Mouse (Mus musculus) retina, embryonic 14.5 days (tissue): Measurements from ENCODE around the gene 1700017B05Rik.
"Not testable (repeated sequence)": the region's sequence is repeated elsewhere in the genome, so short reads cannot be mapped to it uniquely, and the experiment has no call there.

Experiments
- DNase-seq: peaks from one replicate; pipeline ENCODE4 v3.0.0-alpha.2; 2015; ENCODE audit warnings: low spot score

Gene 1700017B05Rik

DNA sequence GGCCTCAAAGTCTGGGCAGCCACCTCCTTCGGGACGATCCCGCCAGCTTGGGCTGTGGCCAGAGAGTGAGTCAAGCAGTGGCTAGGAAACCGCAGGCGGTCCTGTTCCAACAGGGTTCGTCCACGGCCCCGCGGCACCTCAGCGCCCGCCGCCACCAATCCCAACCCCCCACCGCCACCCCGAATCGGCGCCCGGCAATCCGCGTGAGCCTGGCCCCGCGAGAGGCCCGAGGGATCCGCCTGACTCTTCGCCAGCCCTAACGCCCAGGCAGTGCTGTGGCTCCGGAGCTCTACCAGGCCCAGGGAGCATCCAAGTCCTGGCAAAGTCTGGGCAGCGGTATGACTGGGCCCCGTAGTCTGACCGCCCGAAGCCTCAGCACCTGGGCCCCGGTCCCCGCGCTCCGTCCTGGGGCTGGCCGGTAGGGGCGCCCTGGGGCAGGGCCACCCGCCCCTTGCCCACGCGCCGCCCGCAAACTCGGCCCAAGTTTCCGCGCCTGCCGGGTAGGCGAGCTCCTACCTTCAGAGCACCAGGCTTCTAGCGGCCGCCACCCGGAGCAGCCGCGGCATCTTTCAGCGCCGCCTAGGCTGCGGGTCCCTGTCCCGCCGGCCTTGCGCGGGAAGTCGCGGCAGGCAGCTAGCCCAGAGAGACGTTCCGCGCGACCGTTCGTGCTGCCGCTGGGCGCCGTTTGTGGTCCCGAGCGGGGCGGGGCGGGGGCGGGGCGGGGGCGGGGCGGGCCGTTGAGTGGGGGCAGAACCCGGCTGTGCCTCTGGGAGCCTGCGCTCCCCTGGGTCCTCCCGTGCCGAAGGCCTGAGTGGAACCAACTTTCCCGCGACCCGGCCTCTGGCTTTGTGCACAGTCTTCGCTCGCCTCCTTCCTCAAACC, at the start of gene 1700017B05Rik:
1700017B05Rik (minus strand) TSS at position 700 of the 882 bp plus-strand sequence.
- peak; percentile 81 for DNase-seq

DNA sequence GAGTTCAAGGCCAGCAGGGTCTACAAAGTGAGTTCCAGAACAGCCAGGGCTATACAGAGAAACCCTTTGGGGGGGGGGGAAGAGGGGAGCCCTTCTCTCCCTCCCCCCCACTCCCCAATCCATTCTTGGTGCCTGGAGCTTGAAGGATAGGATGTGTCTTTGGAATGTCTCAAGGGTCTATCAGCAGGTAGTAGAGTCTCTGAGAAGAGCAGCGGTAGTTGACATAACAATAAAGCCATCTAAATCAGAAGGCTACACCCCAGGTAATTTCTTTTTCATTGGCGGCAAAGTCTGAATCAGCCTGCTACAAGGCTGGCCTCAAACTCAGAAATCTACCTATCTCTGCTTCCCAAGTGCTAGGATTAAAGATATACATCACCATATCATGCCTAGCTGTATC, 48.5 kb upstream of the 1700017B05Rik start:
- DNase-seq = no peak

- DNase-seq = no peak
These were observed 46.9 kb upstream of the 1700017B05Rik start for GRCm38 (mm10) chr9:57309353-57309752.

DNA sequence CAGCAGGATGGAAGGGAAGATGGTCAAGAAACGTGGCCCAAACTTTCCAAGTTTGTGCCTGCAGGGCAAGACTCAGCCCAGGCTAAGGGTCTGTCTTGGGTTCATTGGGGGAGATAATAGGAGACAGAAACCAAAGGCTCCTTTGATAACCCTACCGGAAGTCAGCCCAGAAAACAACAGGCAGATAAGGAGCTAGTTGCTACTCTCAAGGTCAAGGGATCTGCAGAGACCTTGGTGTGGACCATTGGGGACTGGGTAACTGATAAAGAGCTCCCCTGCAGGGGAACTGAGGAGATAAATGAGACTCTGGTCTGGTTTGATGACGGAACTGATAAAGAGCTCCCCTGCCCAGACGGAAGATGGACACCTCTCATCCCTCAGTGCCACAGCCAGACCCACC, 45.0 kb upstream of the 1700017B05Rik start:
- no peak for DNase-seq

DNA sequence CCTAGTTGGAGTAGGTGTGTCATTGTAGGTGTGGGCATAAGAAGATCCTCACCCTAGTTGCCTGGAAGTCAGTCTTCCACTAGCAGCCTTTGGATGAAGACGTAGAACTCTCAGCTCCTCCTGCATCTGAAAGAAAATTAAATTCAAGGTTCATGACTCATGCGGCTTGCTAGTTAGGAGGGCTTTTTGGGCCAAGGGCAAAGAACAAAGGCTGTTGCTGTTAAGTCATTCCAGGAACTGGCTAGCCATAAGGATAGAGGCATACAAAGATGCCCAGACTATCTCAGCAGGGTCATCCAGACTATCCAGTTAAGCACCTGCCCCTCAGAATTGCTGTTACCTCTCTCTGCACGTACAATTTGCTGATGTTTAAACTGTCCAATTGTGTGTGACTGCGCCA, 42.3 kb upstream of the 1700017B05Rik start:
- not testable (repeated sequence) for DNase-seq

- no peak for DNase-seq
These were observed 41.8 kb upstream of the 1700017B05Rik start for GRCm38 (mm10) chr9:57304251-57304650.

- DNase-seq = no peak
These were observed 40.9 kb upstream of the 1700017B05Rik start for GRCm38 (mm10) chr9:57303356-57303755.

GRCm38 (mm10) chr9:57300825-57301224, 38.4 kb upstream of the 1700017B05Rik start:
- DNase-seq = no peak

DNA sequence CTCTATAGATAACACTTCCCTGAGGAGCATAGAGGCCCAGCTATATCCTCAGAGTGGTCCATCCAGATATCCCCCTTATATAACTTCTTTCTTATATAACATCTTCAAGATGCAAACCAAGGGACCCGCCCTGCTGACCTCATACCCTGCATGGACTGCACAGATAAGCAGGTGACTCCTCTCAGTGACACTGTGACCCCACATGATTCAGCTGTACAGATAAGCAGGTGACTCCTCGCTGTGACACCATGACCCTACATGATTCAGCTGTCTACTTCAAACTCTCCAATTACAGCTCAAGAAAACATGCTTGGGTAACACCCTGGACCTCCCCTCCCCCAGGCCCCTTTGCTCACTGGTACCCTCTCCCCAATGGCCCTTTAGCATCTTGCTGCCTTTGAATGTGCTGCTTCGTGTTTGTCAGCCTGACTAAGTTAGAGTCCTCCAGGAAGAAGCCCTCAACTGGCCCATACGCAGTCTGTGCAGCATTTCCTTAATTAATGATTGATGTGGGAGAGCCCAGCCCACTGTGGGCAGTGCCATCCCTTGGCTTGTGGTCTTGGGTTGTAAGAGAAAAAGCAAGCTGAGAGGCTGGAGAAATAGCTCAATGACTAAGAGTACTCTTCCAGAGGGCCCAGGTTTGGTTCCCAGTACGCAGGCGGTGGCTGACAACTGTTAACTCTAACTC, 37.5 kb upstream of the 1700017B05Rik start:
- no peak for DNase-seq

- no peak for DNase-seq
These were observed 35.5 kb upstream of the 1700017B05Rik start for GRCm38 (mm10) chr9:57297938-57298337.

DNA sequence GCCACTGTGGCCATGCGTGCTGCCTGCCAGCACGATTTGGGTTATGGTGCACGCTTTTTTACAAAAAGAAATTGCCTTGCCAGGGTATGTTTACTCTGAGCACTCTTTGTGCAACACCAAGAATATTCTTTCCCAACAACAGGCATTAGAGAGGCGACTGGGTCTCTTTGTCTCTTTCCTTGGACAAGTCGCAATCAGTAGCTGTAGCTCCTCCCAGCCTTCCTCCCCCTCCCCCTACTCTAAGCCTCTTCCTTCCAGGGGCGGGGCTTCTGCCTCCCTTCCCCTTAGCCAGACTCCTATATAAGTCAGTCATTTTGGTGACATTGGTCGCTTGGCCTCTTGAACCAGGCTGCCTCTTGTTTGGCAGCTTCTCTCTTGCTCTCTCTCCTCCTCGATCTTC, 33.9 kb upstream of the 1700017B05Rik start:
- DNase-seq = no peak

GRCm38 (mm10) chr9:57295666-57296065, 33.3 kb upstream of the 1700017B05Rik start:
- no peak for DNase-seq

DNA sequence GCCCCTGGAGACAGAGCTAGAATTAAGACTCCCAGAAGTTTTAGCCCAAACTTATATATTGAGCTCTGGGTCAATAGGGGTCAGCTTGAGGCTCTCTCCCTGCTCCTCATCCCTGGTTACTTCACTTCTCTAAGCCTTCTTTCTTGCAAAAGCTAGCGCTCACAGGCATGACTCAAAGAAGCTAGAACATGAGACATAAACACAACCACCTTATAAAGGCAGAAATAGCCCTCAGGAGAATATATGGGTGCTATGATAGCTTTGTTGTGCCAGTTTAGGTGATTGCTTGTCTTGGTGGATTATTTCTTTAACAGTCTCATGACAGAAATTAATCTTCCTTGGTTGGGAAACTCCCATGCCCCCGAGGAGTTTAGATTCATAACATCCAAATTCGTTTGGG, 32.5 kb upstream of the 1700017B05Rik start:
- no peak for DNase-seq

DNA sequence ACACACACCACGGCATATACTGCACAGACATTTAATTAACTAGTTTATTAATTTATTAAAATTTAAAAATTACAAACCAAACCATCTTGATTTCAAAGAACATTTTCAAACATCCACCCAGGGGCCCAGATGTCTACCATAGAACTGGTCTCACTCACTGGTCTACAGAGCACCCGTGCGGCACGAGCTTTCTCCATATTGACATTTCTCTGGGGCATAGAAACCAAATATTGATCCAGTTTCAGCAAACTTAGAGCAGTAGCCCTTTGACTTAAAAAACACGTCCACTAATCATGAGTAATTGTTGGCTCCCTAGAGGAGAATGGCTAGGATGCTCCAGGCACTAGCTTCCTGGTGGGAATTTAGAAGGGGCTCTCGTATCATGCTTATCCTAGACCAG, 24.8 kb upstream of the 1700017B05Rik start:
- DNase-seq = no peak

DNA sequence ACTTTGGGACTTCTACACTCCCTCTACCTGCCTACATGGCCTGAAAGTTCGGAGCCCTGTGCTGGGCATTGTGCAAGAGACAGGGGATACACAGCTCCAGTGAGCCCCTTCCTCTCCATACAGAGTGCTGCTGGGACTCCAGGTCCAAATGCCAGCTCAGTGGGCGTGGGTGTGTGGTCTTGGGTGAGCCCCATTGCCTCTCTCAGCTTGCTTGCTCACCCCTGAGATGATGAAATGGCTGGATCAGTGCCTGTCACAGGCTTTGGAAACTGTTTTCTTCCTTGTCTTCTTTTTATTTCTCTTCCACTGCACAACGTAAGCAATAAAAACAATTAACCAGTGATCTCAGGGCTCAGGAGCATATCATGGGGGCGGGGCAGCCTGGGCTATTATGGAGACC, 20.9 kb upstream of the 1700017B05Rik start:
- no peak for DNase-seq

DNA sequence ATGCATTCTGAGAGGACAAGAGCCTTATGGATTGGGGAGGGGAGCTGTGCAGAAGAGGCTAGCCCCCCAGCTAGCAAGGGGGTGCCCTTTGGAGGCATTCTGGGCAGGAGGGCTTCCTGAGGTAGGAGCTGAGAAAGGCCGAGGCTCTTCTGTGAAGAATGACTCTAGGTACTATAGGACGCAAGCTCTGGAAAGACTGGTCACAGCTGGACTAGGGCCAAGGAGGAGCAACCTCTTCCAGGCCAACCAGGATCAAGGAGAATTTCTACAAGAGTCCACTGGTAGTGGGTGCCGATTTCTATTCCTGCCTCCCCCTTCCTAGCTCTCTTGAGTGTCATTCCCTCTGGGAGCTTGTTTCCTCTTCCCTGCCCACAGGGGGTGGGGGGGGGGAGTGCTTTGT, 20.3 kb upstream of the 1700017B05Rik start:
- no peak for DNase-seq

DNA sequence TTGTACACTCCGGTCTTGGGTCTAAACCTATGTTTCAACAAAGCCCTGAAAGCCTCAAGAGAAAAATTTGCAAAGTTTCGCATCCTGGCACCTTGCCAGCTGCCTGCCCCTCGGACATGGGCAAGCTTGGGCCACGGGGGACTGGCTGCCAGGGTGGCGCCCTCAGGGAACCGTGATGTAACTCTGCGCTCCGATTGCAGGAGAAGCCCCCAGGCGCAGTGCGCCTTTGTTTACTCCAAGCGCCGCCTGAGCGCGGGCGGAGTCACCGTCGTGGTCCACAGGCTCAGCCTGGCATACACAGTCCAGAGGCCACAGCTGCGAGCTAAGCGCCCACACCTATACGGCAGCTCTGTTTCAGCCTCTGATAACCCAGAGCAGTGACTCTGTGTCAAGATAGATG, 19.1 kb upstream of the 1700017B05Rik start:
- peak; percentile 62 for DNase-seq

- DNase-seq = no peak
These were observed 17.0 kb upstream of the 1700017B05Rik start for GRCm38 (mm10) chr9:57279441-57279840.

DNA sequence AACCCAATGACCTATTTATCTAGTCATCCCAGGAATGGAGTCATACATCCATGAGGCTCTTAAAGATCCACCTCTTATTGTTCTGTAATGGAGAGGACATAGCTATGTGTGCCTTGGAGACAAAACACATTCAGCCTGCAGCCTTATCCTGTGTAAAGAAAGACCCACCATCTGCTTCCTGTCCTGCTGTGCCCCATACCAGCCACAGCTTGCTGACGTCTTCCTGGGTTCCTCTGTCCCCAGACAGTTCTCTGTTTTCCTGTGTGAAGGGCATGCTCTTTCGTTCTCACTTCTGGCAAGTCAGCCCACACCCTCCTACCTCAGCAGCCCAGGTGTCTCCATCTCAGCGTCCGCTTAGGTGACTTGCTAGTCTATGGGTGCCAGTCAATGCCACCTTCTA, 15.9 kb upstream of the 1700017B05Rik start:
- DNase-seq = no peak

DNA sequence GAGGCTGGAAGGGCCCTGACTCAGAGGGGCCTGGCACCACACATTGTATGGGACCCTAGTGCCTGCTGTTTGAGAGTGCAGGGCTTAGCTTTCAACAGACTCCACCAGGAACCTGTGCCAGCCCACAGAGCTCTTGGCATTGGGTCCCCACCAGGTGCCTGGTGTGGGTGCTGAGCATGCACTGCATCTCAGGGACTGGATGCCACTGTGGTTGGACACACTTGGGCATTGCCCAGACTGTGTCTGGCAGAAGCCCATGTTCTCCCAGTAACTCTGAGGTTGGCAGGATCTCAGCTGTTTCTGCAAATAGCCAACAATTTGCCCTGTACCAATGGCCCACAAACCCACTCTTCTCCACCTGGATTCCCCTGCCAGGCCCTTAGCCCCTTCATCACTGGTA, 13.9 kb upstream of the 1700017B05Rik start:
- no peak for DNase-seq

DNA sequence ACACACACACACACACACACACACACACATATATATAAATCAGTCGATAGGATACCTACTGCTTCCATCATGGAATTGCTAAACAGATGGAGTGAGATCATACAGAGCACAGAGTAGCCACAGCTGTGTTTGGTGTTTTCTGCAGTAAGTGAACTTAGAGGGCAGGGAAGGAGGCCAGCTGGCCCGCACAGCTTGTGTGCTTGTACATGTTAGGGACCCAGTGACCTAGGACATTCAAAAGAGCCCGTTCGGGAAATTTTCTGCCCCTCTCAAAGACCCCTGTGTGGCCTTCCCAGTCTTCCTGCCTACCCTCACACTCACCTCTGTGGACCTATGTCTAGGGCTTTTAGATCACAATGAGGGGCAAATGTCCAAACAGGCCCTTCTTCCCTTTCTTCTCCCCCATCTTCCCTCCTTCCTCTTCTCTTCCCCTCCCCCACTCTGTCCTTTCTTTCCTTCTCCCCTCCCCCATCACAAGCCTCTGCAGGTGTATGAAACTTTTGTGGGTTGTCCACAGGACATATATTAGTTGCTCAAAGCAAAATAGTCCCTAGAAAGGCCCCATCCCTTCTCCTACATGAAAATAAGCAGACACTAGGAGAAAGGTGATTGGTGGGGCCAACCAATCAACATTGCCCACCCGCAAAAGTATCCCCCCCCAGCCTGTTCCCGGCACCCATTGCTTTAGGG, 11.5 kb upstream of the 1700017B05Rik start:
- no peak for DNase-seq

DNA sequence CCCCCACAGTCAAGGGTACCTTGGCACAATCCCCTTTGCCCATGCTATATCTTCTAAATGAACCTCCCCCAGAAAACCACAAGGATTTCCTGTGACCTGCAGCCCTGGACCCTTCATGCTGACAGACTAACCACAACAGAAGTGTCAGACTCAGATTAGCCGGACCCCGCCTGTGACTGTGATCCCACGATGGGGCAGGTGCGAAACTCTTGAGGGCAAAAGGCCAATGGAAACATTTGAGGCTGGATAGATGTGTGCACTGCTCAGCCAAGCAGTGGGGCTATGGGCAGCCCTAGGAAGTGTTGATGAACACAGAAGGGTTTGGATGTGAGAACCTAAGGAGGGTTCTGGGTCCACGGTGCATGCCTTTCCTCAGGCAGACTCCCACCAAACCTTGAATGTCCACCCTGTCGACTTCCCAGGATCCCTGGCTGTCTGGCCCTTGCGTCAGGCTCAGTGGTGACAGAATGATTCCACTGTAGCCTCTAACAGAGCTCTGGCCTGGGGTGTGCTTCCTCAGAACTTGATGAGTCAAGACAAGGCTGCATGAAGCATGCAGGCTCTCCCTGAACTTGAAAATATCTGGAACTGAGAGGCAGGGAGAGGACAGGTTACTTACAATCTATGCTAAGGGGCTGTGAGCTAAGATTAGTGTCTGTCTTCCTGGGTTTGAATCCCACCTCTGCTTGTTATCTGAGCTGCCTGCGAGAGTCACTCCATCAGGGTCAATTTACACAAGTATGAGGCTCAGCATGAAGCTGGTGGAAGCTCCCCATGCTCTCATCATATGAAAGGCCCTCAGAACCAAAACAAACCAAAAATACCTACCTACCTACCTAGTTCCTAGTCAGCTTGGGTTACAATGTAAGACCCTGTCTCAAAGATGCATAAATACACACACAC, 10.7 kb upstream of the 1700017B05Rik start:
- DNase-seq = no peak
